Mouse (Mus musculus) thymus, adult 2 months (tissue): ENCODE measurements around the gene Prkcb. TPM values are rescaled to one million over a fixed set of nuclear protein-coding genes. Genes with fewer than 3 reads are reported as not detected.

ENCODE experiments used
- DNase-seq: peaks from one replicate; pipeline ENCODE4 v3.0.0; 2021
- H3K27ac ChIP-seq: fragments of 200-500 bp; 2 replicates; pipeline ENCODE4 v1.5.1; 2012; ENCODE audit warnings: low read length, control low read depth; ENCODE audit not compliant: control insufficient read depth, insufficient read depth
- H3K27me3 ChIP-seq: fragments of 200-500 bp; 2 replicates; pipeline ENCODE4 v1.6.1; 2012; ENCODE audit warnings: mild to moderate bottlenecking, low read length, moderate library complexity, mixed read lengths; ENCODE audit not compliant: control insufficient read depth, insufficient read depth
- H3K36me3 ChIP-seq: fragments of 200-500 bp; 2 replicates; pipeline ENCODE4 v1.6.1; 2012; ENCODE audit warnings: mild to moderate bottlenecking, low read length, moderate library complexity; ENCODE audit not compliant: control insufficient read depth, insufficient read depth
- H3K4me1 ChIP-seq: fragments of 200-500 bp; replicated peaks from 2 replicates; pipeline ENCODE4 v1.6.1; 2012; ENCODE audit warnings: low read length; ENCODE audit not compliant: control insufficient read depth, insufficient read depth
- H3K4me3 ChIP-seq: fragments of 200-500 bp; 2 replicates; pipeline ENCODE4 v1.5.1; 2012; ENCODE audit warnings: mild to moderate bottlenecking, low read length, control low read depth, moderate library complexity; ENCODE audit not compliant: control insufficient read depth, insufficient read depth
- CTCF ChIP-seq: fragments of 200-500 bp; IDR thresholded peaks from 2 replicates; pipeline ENCODE4 v1.5.1; 2012; ENCODE audit warnings: mild to moderate bottlenecking, control low read depth, low read length, moderate library complexity, borderline replicate concordance; ENCODE audit not compliant: control insufficient read depth, poor library complexity, insufficient read depth; ENCODE audit errors: extremely low read depth
- POLR2A ChIP-seq: fragments of 200-500 bp; IDR thresholded peaks from 2 replicates; pipeline ENCODE4 v1.6.1; 2012; ENCODE audit warnings: mild to moderate bottlenecking, low read length, control low read depth, moderate library complexity; ENCODE audit not compliant: control insufficient read depth, poor library complexity, insufficient read depth; ENCODE audit errors: extremely low read depth
- WGBS: fragments of 180-500 bp; shearing (Covaris S2); methylation state at CpG from one replicate; pipeline ENCODE4 v1.1.7; 2018; 5-methylcytosine and 5-hydroxymethylcytosine counted together
- polyA plus RNA-seq: library from polyadenylated mRNA; depleted of rRNA; stranded (reverse); fragments of >200 nt; gene quantifications from 2 replicates; pipeline ENCODE4 v1.2.3, GENCODE M21; 2012

Prkcb gene
- polyA plus RNA-seq, 1 experiment: 247 TPM

GRCm38 (mm10) chr7:122371947-122372346, 83.4 kb downstream of the Prkcb start:
- DNase-seq: no peak
- H3K36me3 ChIP-seq: no peaks in the 10 kb centered on the region
- WGBS: 95% methylated on average over 5 of the region's 5 CpGs
- TF ChIP-seq CTCF: no peak
- no peak for TF ChIP-seq POLR2A
- H3K27me3 ChIP-seq: no peaks in the 10 kb centered on the region
- H3K27ac ChIP-seq: no peak overlapping the region
- H3K4me3 ChIP-seq: no peak overlapping the region
- H3K4me1 ChIP-seq: peaks cover 12% of the 10 kb centered on the region; the same call in 1 of the 2 replicates

GRCm38 (mm10) chr7:122372349-122372748, 83.8 kb downstream of the Prkcb start:
- Histone ChIP-seq H3K27me3 (no peaks in the 10 kb centered on the region), H3K4me3 (no peak overlapping the region), H3K27ac (no peak overlapping the region), H3K36me3 (no peaks in the 10 kb centered on the region), H3K4me1 (peaks cover 10% of the 10 kb centered on the region; the same call in 1 of the 2 replicates)
- WGBS: 96% methylated on average over 3 of the region's 3 CpGs
- DNase-seq: no peak
- TF ChIP-seq CTCF (no peak), POLR2A (no peak)

- H3K4me3 ChIP-seq: no peak overlapping the region
- peaks cover 22% of the 10 kb centered on the region for H3K4me1 ChIP-seq
Observed at GRCm38 (mm10) chr7:122376845-122377244, 88.3 kb downstream of the Prkcb start.

GRCm38 (mm10) chr7:122377967-122378366, 89.4 kb downstream of the Prkcb start:
- H3K4me1 ChIP-seq: peaks cover 19% of the 10 kb centered on the region
- TF ChIP-seq POLR2A (no peak), CTCF (no peak)
- H3K27me3 ChIP-seq: no peaks in the 10 kb centered on the region
- DNase-seq: no peak
- H3K36me3 ChIP-seq: no peaks in the 10 kb centered on the region
- WGBS: 94% methylated on average over 3 of the region's 3 CpGs
- H3K4me3 ChIP-seq: no peak overlapping the region
- H3K27ac ChIP-seq: no peak overlapping the region

More at GRCm38 (mm10) chr7:122376845-122377244, 88.3 kb downstream of the Prkcb start:
- Histone ChIP-seq H3K27ac (no peak overlapping the region), H3K36me3 (no peaks in the 10 kb centered on the region), H3K27me3 (no peaks in the 10 kb centered on the region)
- no peak for DNase-seq
- TF ChIP-seq POLR2A (no peak), CTCF (no peak)

- Histone ChIP-seq H3K27ac (no peak overlapping the region), H3K4me3 (no peak overlapping the region), H3K4me1 (peaks cover 19% of the 10 kb centered on the region), H3K27me3 (no peaks in the 10 kb centered on the region), H3K36me3 (no peaks in the 10 kb centered on the region)
- no peak for DNase-seq
- WGBS: 39% methylated on average over 10 of the region's 10 CpGs
- TF ChIP-seq CTCF (no peak), POLR2A (no peak)
Observed at GRCm38 (mm10) chr7:122378473-122378872, 89.9 kb downstream of the Prkcb start.

- WGBS: 94% methylated on average over 7 of the region's 7 CpGs
- H3K4me1 ChIP-seq: peaks cover 19% of the 10 kb centered on the region
Observed at GRCm38 (mm10) chr7:122379292-122379691, 90.7 kb downstream of the Prkcb start.

More at GRCm38 (mm10) chr7:122379292-122379691, 90.7 kb downstream of the Prkcb start:
- TF ChIP-seq POLR2A (no peak), CTCF (no peak)
- Histone ChIP-seq H3K4me3 (no peak overlapping the region), H3K27me3 (no peaks in the 10 kb centered on the region), H3K27ac (no peak overlapping the region), H3K36me3 (no peaks in the 10 kb centered on the region)
- DNase-seq: no peak
